Mouse (Mus musculus) kidney, postnatal 36 days (tissue): ENCODE results near the gene Gm10283.

Experiments
- DNase-seq, 2 experiments: peaks; one replicate each; pipeline ENCODE4 v3.0.0; 2021 to 2022; ENCODE audit warnings: mixed read lengths in 2 of 2

The Gm10283 gene

GRCm38 (mm10) chr8:60503098-60503497, at the start of gene Gm10283:
Gene Gm10283 (minus strand): TSS chr8:60503198.
- no peak for DNase-seq

GRCm38 (mm10) chr8:60534945-60535344, 31.9 kb upstream of the Gm10283 start:
- peak in 1 of 2 experiments; percentile 21 for DNase-seq

DNA sequence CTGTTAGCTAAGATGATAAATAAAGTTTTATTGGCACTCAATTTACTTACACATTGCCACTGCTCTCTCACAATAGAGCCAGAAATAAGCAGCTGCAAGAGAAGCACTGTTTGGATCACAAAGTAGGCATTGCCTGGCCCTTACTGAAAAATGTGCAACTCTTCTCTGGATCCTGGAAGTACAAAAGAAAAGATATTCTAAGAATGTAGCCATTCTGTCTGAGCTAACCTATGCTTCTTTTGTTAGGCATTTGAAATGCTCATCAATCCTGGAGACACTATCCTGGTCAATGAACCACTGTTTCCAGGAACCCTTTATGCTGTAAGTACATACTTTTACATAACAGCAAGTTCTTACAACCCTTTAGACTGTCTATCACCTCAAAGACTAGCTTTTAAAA, 15.3 kb upstream of the Gm10283 start:
- DNase-seq = no peak

DNA sequence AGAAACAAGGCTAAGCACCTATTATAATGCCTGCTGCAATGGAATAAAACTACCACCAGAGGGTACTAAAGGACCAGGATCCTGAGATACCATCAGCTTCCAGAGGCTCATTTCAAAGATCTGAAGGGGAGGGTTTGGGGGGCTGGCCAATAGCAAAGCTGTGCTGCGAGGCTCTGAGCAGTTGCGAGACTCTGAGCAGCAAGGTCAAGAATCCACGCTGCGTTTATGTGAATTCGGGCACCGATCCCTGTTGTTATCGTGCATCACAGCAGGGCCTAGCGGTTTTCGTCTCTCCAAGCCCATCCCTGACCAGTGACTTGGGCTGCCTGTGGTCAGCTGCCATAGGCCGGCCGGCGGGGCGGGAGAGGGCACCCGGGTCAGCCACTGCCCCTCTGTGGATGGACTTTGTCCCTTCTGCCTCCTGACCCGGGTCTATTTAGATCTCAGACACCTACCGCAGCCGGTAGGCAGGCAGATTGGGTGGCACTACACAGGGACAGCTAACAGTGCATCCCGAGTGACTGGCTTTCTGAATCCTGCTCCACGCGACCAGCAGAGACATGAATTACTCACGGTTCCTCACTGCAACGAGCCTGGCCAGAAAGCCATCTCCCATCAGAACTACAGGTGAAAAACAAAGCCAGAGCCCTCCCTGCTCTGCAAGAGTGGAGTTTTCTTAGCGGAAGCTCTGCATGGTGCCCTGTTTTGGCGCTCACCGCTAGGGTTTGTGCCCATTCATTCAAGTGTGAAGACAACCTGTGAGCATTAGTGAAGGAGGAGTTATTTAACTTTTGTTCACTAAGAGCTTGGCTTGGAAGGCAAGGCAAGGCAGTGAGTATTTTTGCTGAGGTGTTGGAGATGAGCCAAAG, 2.9 kb upstream of the Gm10283 start, which contains the start of gene Aadat:
TSS of gene Aadat (plus strand) at position 280 of the 869 bp plus-strand sequence.
- DNase-seq = peak; percentile 83 to 86

GRCm38 (mm10) chr8:60495046-60495445, 8.0 kb downstream of the Gm10283 start:
- peak; percentile 54 to 77 for DNase-seq

DNA sequence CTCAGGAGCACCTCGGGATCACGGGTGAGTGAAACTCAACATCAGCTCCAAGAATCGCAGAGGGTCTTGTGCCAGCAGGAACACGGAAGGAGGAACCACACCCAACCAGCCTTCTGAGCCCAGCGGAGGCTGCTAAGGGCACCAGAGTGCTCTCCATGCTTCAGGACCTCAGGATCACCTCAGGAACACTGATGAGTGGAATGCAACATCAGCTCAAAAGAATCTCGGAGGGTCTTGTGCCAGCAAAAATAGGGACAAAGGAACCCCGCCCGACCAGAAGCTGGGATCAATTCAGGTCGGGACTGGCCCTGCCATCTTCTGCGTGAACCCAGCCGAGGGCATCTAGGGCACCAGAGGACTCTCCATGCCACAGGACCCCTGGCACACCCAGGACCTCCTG, 8.4 kb downstream of the Gm10283 start:
- DNase-seq = peak; percentile 26 to 50

- DNase-seq = peak; percentile 76 to 89
Measured at GRCm38 (mm10) chr8:60492471-60492870, 10.5 kb downstream of the Gm10283 start.

DNA sequence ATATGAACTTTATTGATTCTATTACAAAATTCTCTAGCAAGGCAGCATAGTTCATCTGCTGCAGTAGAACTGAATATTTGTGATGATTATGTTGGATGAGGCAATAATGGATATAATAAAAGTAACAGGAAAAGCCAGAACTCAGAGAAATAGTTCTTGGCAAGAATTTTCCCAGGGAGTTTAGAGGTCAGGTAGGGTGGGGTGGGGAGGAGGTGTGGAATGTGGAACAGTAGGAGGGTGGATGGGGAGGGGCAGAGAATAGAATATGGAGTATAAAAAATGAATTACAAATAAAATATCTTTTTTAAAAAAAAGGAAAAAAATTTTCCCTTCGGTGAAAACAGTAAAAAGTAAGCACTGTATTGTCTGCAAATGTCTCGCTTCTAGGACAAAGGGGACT, 11.1 kb downstream of the Gm10283 start:
- peak; percentile 37 to 44 for DNase-seq

DNA sequence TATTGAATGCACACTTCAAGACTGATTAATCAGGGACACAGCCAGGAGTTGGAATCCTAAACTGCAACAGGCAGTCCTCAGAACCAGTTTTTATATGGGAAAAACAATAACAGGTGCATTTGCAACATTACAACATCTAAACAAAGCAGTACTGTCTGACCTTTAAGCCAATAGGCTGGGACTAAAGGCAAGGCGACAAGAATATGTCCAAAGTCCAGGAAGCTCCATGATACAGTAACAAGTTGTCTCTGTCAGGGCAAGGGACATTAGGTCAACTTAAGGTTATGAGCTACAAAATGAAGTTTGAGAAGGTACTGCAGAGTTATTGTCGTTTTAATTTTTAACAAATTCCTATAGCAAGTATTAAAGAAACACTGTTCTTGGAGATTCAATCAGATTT, 12.9 kb downstream of the Gm10283 start:
- DNase-seq = peak in 1 of 2 experiments; percentile 69

- DNase-seq = peak; percentile 62 to 84
Measured at GRCm38 (mm10) chr8:60466686-60467335, 36.2 kb downstream of the Gm10283 start.

GRCm38 (mm10) chr8:60449296-60449695, 53.7 kb downstream of the Gm10283 start:
- DNase-seq = no peak

GRCm38 (mm10) chr8:60444989-60445388, 58.0 kb downstream of the Gm10283 start:
- peak in 1 of 2 experiments; percentile 12 for DNase-seq

- no peak for DNase-seq
Measured at GRCm38 (mm10) chr8:60438557-60438956, 64.4 kb downstream of the Gm10283 start.

DNA sequence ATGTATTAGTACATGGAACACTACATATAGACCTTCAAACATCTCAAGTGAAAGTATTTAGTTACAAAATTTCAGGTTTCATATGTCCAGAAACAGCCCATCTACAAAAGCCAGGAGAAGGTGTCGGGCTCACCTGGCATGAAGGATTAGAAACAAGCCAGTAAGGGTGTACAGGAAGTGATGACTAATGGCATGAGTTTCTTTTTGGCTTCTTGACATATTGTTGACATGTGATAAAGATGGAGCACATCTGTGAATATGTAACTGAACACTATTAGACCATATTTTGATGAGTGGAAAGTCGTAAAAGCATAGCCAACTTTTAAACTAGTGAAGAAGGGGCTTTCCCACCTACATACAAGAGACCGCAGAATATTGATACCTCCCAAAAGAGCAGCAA, 66.1 kb downstream of the Gm10283 start:
- DNase-seq = no peak

- DNase-seq = no peak
Measured at GRCm38 (mm10) chr8:60432649-60433048, 70.3 kb downstream of the Gm10283 start.

DNA sequence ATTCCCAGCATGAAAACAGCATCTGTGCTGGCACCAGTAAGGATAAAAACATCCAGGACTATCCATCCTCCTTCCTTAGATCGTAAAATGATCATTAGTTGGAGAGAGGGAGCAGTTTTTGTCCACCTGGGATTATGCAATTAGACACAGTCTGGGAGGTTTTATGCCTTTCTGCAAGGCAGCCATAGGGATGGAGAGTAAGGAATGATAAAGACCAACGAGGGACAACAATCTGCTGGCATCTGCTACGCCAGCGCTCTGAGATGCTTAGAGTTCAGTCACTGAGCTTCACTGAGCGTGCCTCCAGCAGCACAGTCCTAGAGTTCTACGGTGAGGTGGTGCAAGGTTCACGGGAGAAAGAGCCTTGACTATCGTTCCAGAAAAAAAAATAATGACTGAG, 96.6 kb downstream of the Gm10283 start:
- peak in 1 of 2 experiments; percentile 1 for DNase-seq

- no peak for DNase-seq
Measured at GRCm38 (mm10) chr8:60404994-60405548, 97.9 kb downstream of the Gm10283 start.

- DNase-seq = no peak
Measured at GRCm38 (mm10) chr8:60393675-60394074, 109.3 kb downstream of the Gm10283 start.

GRCm38 (mm10) chr8:60386589-60386988, 116.4 kb downstream of the Gm10283 start:
- DNase-seq = no peak
